Mouse (Mus musculus) G1E-ER4 (cell line): ENCODE data around the gene Gm3486. TPM values are rescaled to one million over a fixed set of nuclear protein-coding genes. Genes with fewer than 3 reads are reported as not detected.
"Not testable (repeated sequence)": the region's sequence is repeated elsewhere in the genome, so short reads cannot be mapped to it uniquely, and the experiment has no call there.

Experiments
- GATA1 ChIP-seq: IDR thresholded peaks from one replicate; pipeline ENCODE4 v1.8.0; 2012; ENCODE audit warnings: low read length, inconsistent platforms
- polyA plus RNA-seq: library from polyadenylated mRNA; stranded (reverse); fragments of >175 nt; gene quantifications from 2 replicates; pipeline ENCODE4 v1.2.3, GENCODE M21; 2012

Gene Gm3486
- not detected in 2 replicates for polyA plus RNA-seq

DNA sequence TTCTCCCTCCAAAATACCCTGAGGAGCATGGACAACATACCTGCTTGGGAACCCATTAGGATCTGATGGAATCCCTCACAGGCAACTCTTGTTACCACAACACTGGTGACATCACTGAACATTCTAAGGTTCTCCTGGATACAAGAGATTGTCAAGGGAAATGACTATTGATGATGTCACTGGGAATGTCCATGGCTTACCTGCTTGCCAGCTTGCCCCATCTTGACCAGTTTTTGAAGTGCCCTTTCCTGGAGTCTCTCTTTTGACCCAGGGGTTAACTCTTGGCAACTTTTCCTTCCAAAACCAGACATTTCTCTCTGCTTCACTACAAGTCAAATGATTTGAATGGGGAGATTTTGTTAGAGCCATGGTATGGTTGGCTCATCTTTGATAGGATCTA, at the start of gene Gm3486:
TSS of gene Gm3486 (minus strand) at position 101 of the 400 bp plus-strand sequence.
- not testable (repeated sequence) for TF ChIP-seq GATA1

DNA sequence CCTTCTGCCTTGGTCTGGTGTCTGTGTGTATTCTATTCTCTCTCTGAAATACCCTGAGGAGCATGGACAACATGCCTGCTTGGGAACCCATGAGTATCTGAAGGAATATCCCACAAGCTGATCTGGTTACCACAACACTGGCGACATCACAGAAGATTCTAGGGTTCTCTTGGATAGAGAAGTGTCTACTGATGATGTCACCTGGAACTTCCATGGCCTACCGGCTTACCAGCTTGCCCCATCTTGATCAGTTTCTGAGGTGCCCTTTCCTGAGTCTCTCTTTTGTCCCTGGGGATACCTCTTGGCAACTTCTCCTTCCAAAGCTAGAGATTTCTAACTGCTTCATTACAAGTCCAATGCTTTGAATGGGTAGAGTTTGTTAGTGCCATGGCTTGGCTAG, 35.9 kb downstream of the Gm3486 start, which contains the start of gene Gm7954:
TSS of gene Gm7954 (minus strand) at position 101 of the 400 bp plus-strand sequence.
- not testable (repeated sequence) for TF ChIP-seq GATA1

Other genes starting within 250 kb of the Gm3486 start
- not detected in 2 replicates for gene Gm2832, start 210.7 kb downstream of the Gm3486 start, polyA plus RNA-seq
- not detected in 2 replicates for gene Gm5798, start 140.9 kb downstream of the Gm3486 start, polyA plus RNA-seq
- not detected in 2 replicates for gene Gm7945, start 103.1 kb downstream of the Gm3486 start, polyA plus RNA-seq
- not detected in 2 replicates for gene Gm6482, start 81.2 kb downstream of the Gm3486 start, polyA plus RNA-seq
- gene Gm7954, start 36.0 kb downstream of the Gm3486 start, polyA plus RNA-seq: not detected in 2 replicates
- gene Gm7970, start 66.1 kb upstream of the Gm3486 start, polyA plus RNA-seq: not detected in 2 replicates
- 0.04 TPM in 1 of 2 replicates, not detected in the other for gene 1700049E17Rik2, start 83.7 kb upstream of the Gm3486 start, polyA plus RNA-seq
- not detected in 2 replicates for gene Gm3072, start 135.1 kb upstream of the Gm3486 start, polyA plus RNA-seq
- gene Gm3676, start 157.0 kb upstream of the Gm3486 start, polyA plus RNA-seq: not detected in 2 replicates
- gene Gm8068, start 212.4 kb upstream of the Gm3486 start, polyA plus RNA-seq: not detected in 2 replicates